Mouse (Mus musculus) macrophage (primary cell): ENCODE results near the gene Olfr2. TPM values are rescaled to one million over a fixed set of nuclear protein-coding genes. Genes with fewer than 3 reads are reported as not detected.

ENCODE experiments used
- polyA plus RNA-seq: library from polyadenylated mRNA; stranded (reverse); fragments of 250-400 nt; gene quantifications from 3 replicates; pipeline ENCODE4 v1.2.4, GENCODE M21; 2018; ENCODE audit warnings: inconsistent platforms

The Olfr2 gene
- polyA plus RNA-seq, 1 experiment from 2014 or later, result not detected

Other genes with a start within 250 kb of the Olfr2 start
- gene Olfr699, start 212.9 kb downstream of the Olfr2 start, polyA plus RNA-seq, result not detected in 3 replicates
- gene Olfr700, start 197.2 kb downstream of the Olfr2 start, polyA plus RNA-seq, result not detected in 3 replicates
- not detected in 3 replicates for gene Olfr701, start 191.9 kb downstream of the Olfr2 start, polyA plus RNA-seq
- gene Olfr702, start 172.2 kb downstream of the Olfr2 start, polyA plus RNA-seq, result not detected in 3 replicates
- not detected in 3 replicates for gene Olfr703, start 162.7 kb downstream of the Olfr2 start, polyA plus RNA-seq
- not detected in 3 replicates for gene Olfr704, start 142.9 kb downstream of the Olfr2 start, polyA plus RNA-seq
- gene Olfr705, start 129.2 kb downstream of the Olfr2 start, polyA plus RNA-seq, result not detected in 3 replicates
- not detected in 3 replicates for gene Olfr706, start 117.9 kb downstream of the Olfr2 start, polyA plus RNA-seq
- not detected in 3 replicates for gene Olfr707, start 104.8 kb downstream of the Olfr2 start, polyA plus RNA-seq
- gene Olfr1532-ps1, start 98.1 kb downstream of the Olfr2 start, polyA plus RNA-seq, result not detected in 3 replicates
- gene Olfr709-ps1, start 73.9 kb downstream of the Olfr2 start, polyA plus RNA-seq, result not detected in 3 replicates
- not detected in 3 replicates for gene Olfr710, start 57.8 kb downstream of the Olfr2 start, polyA plus RNA-seq
- gene Olfr6, start 42.1 kb downstream of the Olfr2 start, polyA plus RNA-seq, result not detected in 3 replicates
- gene Olfr711, start 30.6 kb downstream of the Olfr2 start, polyA plus RNA-seq, result not detected in 3 replicates
- not detected in 3 replicates for gene Olfr713, start 25.1 kb upstream of the Olfr2 start, polyA plus RNA-seq
- gene Olfr714, start 64.9 kb upstream of the Olfr2 start, polyA plus RNA-seq, result not detected in 3 replicates
- not detected in 3 replicates for gene Olfr17, start 87.1 kb upstream of the Olfr2 start, polyA plus RNA-seq
- gene Olfr715b, start 104.3 kb upstream of the Olfr2 start, polyA plus RNA-seq, result not detected in 3 replicates
- not detected in 3 replicates for gene Olfr715, start 125.0 kb upstream of the Olfr2 start, polyA plus RNA-seq
- gene Olfr716, start 132.3 kb upstream of the Olfr2 start, polyA plus RNA-seq, result not detected in 3 replicates
- gene Nlrp14, start 160.9 kb upstream of the Olfr2 start, polyA plus RNA-seq, result not detected in 3 replicates
- gene Rbmxl2, start 203.4 kb upstream of the Olfr2 start, polyA plus RNA-seq, result not detected in 3 replicates